Mouse (Mus musculus): ENCODE measurements around the gene Igsf9b.

Igsf9b gene

GRCm38 (mm10) chr9:27330374-27330773 is 31.4 kb downstream of the Igsf9b start:
- 50% methylated on average over 4 of the region's 4 CpGs for WGBS

GRCm38 (mm10) chr9:27331538-27331937 is 32.5 kb downstream of the Igsf9b start:
- WGBS = 53% methylated on average over 7 of the region's 7 CpGs

GRCm38 (mm10) chr9:27334895-27335294 is 35.9 kb downstream of the Igsf9b start:
- WGBS = 81% methylated on average over 9 of the region's 9 CpGs

GRCm38 (mm10) chr9:27336962-27337636 is 38.1 kb downstream of the Igsf9b start:
- 69% methylated on average over 4 of the region's 4 CpGs for WGBS

GRCm38 (mm10) chr9:27339168-27339567 is 40.2 kb downstream of the Igsf9b start:
- WGBS = 91% methylated on average over 1 of the region's 1 CpGs

GRCm38 (mm10) chr9:27346541-27347269 is 47.7 kb downstream of the Igsf9b start:
- 63% methylated on average over 11 of the region's 11 CpGs for WGBS

GRCm38 (mm10) chr9:27353082-27353481 is 54.1 kb downstream of the Igsf9b start:
- WGBS = 53% methylated on average over 7 of the region's 7 CpGs

- WGBS = 86% methylated on average over 6 of the region's 6 CpGs
Measured at GRCm38 (mm10) chr9:27357893-27358292, 58.9 kb downstream of the Igsf9b start.

- WGBS = 81% methylated on average over 2 of the region's 2 CpGs
Measured at GRCm38 (mm10) chr9:27367231-27367630, 68.2 kb downstream of the Igsf9b start.

GRCm38 (mm10) chr9:27369108-27369507 is 70.1 kb downstream of the Igsf9b start:
- 82% methylated on average over 2 of the region's 2 CpGs for WGBS

GRCm38 (mm10) chr9:27375746-27376145 is 76.7 kb downstream of the Igsf9b start:
- WGBS = 80% methylated on average over 1 of the region's 1 CpGs

GRCm38 (mm10) chr9:27386951-27387350 is 87.9 kb downstream of the Igsf9b start:
- WGBS = 48% methylated on average over 3 of the region's 3 CpGs

GRCm38 (mm10) chr9:27396500-27396899 is 97.5 kb downstream of the Igsf9b start, which contains the start of gene Spata19:
Gene Spata19, plus strand, starts transcription at chr9:27396800.
- 72% methylated on average over 3 of the region's 3 CpGs for WGBS

- 66% methylated on average over 4 of the region's 4 CpGs for WGBS
Measured at GRCm38 (mm10) chr9:27401169-27401568, 102.2 kb downstream of the Igsf9b start.

All from cerebral cortex, adult 2 months (tissue).